Mouse (Mus musculus) cerebellum, adult 2 months (tissue): ENCODE measurements around the gene Meltf.

Source experiments
- CTCF ChIP-seq: fragments of 200-500 bp; IDR thresholded peaks from 2 replicates; pipeline ENCODE4 v1.5.1; 2011; ENCODE audit warnings: low read depth, mild to moderate bottlenecking, control low read depth, low read length, moderate library complexity, borderline replicate concordance; ENCODE audit not compliant: insufficient read depth
- POLR2A ChIP-seq: fragments of 200-500 bp; IDR thresholded peaks from 2 replicates; pipeline ENCODE4 v1.6.1; 2011; ENCODE audit warnings: low read length, control low read depth, borderline replicate concordance; ENCODE audit not compliant: insufficient read depth

DNA sequence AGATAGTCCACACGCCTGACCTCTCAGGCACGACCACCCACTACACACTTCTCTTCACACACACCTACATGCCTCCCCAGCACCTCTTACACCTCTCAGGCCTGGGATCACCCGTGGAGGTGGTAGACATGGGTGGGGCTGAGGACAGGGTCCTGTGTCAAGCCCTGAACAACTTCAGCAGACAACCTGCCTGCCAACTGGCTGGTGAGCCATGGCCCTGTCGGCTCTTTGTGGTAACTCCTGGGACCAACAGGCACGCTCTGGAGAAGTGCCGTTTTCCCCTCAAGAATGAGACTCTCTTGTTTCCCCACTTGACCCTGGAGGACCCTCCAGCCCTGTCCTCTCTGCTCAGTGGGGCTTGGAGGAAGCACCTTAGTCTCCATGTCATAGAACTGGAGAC, 66.8 kb downstream of the Meltf start:
- TF ChIP-seq CTCF, result no peak
- no peak for TF ChIP-seq POLR2A
